Mouse (Mus musculus) lung, postnatal 0 days (tissue): ENCODE data around the gene Gm7257.

Experiments
- CTCF ChIP-seq: IDR thresholded peaks from 2 replicates; pipeline ENCODE4 v1.5.1; 2016; ENCODE audit warnings: antibody characterized with exemption, mild to moderate bottlenecking
- EP300 ChIP-seq: IDR thresholded peaks from 2 replicates; pipeline ENCODE4 v1.6.1; 2016; ENCODE audit warnings: antibody characterized with exemption, mild to moderate bottlenecking, control low read depth

GRCm38 (mm10) chr9:36402991-36403390, 28.7 kb upstream of the Gm7257 start:
- no peak for TF ChIP-seq CTCF
- no peak for TF ChIP-seq EP300
